Mouse (Mus musculus): ENCODE measurements around the gene Axin2. TPM values are rescaled to one million over a fixed set of nuclear protein-coding genes. Genes with fewer than 3 reads are reported as not detected.

Axin2 gene
- polyA plus RNA-seq, 1 experiment from 2014 or later = 3.6 TPM

DNA sequence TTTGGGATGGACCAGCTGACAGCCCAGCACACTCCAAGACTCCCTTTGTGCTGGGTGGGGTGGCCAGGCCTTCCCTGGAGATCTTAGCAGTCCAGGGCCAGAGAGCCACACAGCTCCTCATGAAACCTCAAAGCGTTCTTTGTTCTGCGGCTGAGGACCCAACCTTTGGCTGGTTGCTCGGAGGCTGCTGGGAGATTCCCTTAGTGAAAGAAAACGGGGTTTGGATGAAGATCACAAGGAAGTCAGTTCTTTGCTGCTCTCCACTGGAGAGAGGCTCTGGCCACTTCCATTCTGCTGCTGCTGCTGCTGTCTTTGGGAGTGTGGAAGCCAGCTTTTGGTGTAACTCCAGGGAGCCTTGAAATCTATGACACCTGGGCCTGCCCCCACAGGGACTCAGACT lies 53.3 kb downstream of the Axin2 start:
- DNase-seq (ENCODE audit: low spot score) = no peak

DNA sequence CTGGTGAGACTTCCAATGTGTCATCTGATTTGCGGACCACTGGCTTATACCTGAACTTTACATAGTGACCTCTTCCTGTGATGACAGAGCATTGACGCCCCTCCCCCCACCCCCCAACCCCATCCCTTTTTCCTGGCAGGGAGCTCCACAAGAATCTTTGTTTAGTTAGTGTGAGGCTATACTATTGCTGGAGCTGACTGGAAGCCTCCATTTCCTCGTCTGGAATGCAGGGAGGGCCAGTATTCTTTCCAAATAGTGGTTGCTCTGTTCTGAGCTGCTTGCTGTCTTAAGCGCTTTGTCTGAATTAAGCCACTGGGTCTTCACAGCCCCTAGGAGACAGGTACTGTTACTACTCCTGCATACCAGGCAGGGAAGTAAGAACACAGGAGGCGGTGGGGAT lies 53.7 kb downstream of the Axin2 start:
- no peak for DNase-seq (ENCODE audit: low spot score)

DNA sequence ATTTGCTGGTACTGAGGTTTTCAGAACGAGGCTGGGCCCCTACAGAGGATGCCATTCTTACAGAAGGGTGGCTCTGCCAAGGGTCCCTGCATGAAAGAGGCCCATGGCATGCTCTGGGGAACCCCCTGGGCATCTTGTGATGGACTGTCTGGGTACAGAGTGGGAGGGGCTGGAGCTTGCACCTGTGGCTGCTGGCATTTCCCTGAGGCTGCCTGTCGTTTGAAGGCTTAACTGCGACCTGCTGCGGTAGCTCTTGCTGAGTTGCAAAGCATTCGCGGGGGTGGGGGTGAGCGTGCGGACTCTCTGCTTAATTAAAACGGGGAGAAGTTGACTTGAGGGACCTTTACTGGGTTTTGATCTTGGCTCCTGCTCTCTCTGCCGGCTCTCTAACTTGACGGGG lies 55.4 kb downstream of the Axin2 start:
- no peak for DNase-seq (ENCODE audit: low spot score)

DNA sequence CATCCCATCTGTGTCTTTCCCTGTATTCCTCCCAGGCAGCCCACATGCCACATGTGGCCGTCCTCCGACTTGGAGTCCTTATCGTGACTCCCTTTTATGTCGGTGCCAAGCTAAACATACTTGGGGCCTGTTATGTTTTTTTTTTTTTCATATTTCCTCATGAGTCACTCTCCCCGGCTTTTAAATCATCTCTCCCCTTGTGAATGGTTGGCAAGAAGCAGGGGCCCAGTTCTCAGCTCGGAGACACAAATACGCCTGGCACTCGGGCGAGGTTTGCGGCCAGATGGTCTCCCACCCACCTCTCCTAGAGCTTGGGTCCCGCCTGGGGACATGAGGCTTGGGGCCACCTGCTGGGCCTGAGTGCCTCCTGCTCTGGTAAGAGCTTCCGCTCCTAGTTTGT lies 60.4 kb downstream of the Axin2 start:
- no peak for DNase-seq (ENCODE audit: low spot score)

DNA sequence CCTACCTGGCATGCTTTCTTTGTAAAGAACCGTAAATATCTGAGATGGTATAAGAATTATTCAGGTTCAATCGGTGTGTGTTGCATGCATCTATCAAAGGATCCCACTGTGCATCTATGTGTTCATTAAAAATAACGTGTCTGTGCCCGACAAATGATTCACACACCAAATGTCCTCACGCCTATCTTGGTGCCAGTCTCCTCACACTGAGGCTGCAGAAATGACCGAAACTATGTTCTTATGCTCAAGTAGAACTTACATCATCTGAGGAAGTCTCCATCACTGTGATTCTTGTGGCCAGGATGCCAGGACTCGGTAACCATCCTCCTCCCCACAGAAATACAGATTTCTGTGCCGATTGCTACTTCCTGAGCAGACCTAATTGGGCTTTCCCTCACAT lies 60.9 kb downstream of the Axin2 start:
- DNase-seq (ENCODE audit: low spot score) = no peak

DNA sequence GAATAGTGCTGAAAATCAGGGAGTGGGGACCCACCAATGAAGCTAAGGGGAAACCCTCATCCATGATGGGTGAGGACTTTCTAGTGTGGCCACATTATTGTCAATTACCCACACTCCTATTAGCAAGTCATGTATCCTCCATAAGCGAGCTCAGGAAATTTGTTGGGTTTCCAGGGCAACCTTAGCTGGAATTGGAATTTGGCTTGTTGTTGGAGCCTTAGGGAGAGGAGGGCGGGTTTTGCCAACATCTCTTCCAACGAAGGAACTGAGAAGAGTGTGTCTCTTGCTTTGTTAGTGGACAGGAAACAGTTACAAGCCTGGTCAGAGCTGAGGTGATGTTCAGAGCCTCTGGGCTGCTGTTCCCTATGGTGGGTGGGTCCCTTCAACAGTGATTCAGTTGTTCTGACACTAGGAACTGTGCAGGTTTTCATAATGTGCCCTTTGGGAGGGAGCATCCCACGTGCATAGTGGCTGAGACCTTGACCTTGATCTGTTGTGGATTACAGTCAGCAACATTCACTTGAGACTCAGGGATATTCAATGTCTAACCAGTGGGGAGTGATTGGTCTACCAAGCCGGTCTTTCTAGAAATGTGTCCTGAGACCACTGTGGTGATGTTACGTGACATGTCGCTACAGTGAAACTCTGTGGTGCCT lies 63.4 kb downstream of the Axin2 start:
- DNase-seq (ENCODE audit: low spot score) = no peak

DNA sequence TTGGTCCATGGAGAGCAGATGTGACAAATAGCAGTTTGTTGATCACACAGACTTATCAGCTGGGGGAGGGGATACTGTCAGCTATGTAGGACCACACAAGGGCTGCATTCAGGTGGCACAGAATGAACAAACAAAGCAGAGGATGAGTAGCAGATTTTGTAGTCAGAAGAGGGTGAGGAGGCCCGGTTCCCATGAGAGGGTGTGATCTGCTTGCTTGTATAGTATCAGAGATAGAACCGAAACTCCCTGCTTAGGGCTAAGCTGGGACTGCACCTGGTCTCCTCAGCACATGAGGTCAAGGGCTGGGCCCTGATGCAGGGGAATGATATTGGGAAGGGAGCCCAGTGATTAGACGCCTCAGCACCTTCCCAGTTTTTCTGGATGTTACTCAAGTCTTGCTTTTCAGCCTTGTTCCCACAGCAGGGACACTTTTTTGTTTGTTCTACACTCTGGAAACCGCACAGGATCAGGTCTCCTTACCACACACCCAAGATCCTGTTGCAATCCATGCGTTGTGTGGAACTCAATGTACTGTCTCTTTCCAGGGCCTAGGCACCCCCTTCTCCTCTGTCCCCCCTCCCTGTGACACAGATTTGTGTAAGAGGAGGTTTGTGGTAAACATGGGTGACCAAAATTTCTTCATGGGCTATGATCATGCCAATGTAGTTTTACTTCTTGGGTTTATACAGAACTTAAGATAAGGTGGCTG lies 64.7 kb downstream of the Axin2 start:
- no peak for DNase-seq (ENCODE audit: low spot score)

DNA sequence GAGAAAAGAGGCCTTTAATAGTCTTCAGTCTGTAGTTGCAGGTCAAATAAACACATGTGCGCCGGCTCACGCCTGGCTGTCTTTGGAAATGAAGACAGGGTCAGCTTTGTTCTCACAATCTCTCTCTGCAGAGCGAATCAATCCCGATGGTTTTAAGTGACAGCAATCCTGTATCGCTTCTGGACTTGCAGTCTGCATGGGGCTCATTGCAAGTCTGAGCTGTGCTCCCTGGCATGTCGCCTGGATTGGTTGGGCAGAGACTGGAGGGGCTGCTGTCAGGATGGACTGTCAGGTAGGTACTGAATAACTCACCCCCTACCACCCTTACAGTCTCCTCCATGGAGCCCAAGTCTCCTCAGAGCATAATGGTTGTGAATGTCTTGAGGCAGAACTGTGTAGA lies 65.7 kb downstream of the Axin2 start:
- DNase-seq (ENCODE audit: low spot score) = no peak

DNA sequence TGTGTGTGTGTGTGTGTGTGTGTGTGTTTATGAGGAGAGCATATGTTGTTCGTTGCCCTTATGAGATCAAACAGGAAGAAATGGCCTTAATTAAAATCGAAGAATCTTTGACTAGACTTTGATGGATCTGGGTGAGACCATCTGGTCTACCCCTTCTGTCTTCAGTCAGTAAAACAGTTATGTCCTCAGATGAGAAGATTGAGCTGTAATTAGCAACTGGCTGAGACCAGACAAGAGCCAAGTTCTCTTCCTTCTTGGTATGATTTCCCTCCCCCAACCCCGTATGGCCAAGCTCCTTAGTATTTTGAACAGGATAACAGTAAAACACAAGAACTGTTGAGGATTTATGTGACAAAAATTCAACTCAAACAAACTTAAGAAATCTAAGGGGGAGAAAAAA lies 67.1 kb downstream of the Axin2 start:
- DNase-seq (ENCODE audit: low spot score) = no peak

DNA sequence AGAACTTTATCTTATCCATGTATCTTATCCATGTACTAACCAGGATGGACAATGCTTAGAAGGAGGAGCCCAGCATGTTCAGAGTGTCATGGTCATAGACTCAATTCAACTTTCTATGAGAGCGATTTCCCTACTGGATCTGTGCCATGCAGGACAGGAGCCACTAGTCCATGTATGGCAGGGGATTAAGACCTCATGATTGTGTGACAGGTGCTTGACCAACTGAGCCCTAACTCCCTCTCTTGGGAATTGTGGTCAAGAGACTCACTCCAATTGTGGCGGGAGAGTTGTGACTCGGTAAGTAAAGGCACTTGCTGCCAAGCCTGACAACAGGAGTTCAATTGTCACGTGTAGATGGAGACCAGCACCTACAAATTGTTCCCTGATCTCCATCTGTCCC lies 67.6 kb downstream of the Axin2 start:
- no peak for DNase-seq (ENCODE audit: low spot score)

DNA sequence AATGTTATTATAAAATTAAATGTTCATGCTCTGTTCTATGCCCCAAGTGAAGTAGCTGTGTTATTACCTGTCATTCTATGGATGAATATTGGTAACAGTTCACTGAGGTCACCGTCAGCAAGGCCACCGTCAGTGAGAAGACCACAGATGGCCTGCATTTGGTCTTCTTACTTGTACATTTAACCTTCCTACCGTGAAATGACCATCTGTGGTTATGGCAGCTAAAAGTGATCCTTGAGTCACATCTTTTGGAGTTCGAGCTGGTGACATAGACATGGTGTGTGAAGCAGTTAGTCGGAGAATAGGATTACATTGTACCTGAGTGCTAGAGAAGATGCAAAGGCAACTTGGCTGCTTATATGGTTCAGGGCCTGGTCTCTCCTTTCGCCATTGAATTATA lies 68.1 kb downstream of the Axin2 start:
- DNase-seq (ENCODE audit: low spot score) = no peak

DNA sequence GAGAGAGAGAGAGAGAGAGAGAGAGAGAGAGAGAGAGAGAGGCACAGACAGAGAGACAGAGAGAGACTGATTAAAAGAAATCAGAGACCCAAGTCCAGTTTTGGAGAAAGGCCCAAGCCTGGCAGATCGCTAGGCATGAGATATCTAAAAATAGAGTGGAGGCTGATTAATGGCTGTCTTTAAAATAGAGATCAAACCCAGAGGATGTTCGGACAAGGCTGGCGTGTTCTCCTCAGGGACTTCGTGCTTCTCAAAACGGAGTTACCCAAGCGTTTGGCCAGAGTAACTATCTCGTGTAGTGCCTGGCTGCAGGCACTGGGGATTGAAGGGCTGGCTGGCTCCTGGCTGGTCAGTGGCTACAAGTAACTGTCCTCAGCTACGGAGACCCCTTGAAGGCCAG lies 69.8 kb downstream of the Axin2 start:
- DNase-seq (ENCODE audit: low spot score) = no peak

DNA sequence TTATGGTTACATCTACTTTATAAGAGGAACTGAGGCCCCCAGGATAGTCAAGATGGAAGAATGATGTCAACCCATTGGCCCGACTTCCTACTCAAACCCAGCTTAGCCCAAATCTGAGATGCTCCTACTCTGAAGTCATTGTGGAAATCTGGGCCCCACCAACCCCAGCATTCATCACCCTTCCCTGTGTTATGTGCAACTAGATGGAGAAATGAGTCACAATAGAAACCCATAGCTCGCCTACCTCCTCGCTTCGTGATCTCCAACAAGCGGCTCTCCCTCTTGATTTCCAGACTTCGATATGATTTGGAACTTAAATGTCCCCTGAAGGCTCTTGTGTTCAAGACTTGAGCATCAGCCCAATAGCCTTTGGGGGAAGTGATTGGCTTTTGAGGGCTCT lies 73.3 kb downstream of the Axin2 start:
- no peak for DNase-seq (ENCODE audit: low spot score)

DNA sequence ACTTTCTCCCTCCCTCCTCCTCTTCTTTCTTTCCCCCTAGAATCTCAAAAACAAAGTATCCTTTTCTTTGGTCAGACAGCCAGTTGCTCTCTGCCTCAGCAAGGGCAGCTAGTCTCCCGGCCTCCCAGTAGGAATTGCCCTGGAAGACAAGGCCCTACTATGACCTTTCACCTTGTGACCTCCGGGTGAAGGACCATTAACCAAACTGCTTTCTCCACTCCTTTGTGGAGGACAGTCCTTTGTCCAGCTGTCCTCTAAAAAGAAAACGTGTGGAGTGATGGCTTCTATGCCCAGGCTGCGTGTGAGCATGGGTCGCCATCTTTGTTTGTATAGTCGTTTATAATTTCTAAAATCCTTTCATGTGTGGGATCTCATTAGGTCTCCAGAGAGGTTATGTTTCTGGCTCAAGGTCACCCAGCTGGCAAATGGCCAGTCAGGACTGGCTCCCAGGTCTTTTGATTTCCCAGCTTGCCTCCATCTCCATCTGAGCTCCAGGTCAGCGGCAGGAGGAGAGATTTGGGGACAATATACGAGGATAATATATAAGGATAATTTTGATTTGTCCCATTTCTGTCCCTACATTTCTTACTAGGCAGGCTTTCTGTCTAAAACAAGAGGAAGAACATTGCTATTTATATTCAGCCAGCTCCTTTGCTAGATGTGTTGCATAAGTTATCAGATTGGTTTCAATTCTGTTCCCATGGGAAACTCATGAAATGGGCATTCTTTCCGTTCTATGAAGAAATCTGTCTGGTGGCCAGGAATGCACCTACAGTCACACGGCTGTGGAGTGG lies 75.2 kb downstream of the Axin2 start:
- no peak for DNase-seq (ENCODE audit: low spot score)

DNA sequence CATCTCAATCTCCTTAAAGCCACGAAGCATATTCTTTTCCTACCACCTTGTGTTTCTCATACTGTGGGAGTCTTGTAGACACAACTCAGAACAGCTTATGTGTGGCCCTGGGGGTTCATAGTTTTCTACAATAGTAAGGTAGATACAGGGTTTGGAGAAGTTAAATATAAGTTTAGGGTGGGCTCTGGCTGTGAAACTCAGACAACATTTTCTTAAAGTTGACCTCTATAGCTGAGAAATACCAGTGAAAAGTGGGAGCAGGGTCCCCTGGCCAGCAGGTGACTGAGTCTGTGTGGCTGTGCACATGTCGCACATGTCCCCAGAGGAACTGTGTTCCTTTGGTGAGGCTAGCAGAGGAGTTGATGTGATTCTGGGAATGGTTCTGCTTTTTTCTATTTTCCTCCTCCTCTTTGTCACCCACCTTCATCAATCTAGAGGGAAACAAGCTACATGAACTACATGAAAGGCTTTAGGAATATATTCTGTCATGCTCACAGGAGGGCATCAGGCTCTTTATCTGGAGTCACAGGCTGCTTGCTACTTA lies 75.9 kb downstream of the Axin2 start:
- no peak for DNase-seq (ENCODE audit: low spot score)

DNA sequence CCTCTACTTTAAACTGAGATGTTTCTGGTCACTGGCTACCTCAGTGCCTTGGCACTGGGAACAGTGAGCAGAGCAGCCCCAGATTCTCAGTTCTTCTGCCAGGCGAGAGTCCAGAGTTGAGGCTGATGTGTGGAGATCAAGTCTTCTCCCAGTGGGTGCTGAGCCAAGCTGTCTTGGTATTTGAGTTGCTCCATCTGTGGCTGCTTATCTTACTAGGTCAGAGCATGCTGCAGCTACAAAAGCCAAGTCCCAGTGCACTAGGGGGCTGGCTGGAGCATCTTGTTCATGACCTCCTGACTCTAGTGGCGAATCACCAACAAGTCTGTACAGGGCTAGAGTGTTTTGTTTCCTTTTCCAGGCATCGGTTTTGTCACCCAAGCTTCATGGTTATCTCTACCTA lies 77.7 kb downstream of the Axin2 start:
- DNase-seq (ENCODE audit: low spot score) = no peak

Other genes with a start within 250 kb of the Axin2 start
- not detected in 2 replicates for gene E030025P04Rik, start 224.0 kb downstream of the Axin2 start, polyA plus RNA-seq (2015; fragmentation: Nextera tagmentation; extraction: Ambion mirVana)